Mouse (Mus musculus) myocyte (in vitro differentiated cells): ENCODE data around the gene Eogt.

ENCODE experiments used
- MYOG ChIP-seq, 3 experiments: IDR thresholded peaks; one replicate each; pipeline ENCODE4 v1.6.1; 2011; ENCODE audit warnings: control low read depth in 2 of 3, low read depth in 2 of 3, mild to moderate bottlenecking in 2 of 3; ENCODE audit not compliant: insufficient read length in 2 of 3, control insufficient read depth in 1 of 3, insufficient read depth in 1 of 3
- POLR2A ChIP-seq: IDR thresholded peaks from one replicate; pipeline ENCODE4 v1.6.1; 2011; ENCODE audit warnings: low read depth, mild to moderate bottlenecking, control low read depth, moderate library complexity; ENCODE audit not compliant: insufficient read length
- USF1 ChIP-seq: IDR thresholded peaks from one replicate; pipeline ENCODE4 v1.6.1; 2011; ENCODE audit warnings: low read depth, mild to moderate bottlenecking, control low read depth, moderate library complexity

- TF ChIP-seq MYOG (IDR thresholded peaks at IDR 0.05; ENCODE audit: control insufficient read depth in 1 of 3, insufficient read depth in 1 of 3, insufficient read length in 2 of 3, low read depth in 2 of 3) (no peak), POLR2A (no peak), USF1 (no peak)
These were observed 42.2 kb downstream of the Eogt start for GRCm38 (mm10) chr6:97106777-97107176.
